Mouse (Mus musculus): ENCODE data around the gene Gm13089. TPM values are rescaled to one million over a fixed set of nuclear protein-coding genes. Genes with fewer than 3 reads are reported as not detected.
"Not testable (repeated sequence)": the region's sequence is repeated elsewhere in the genome, so short reads cannot be mapped to it uniquely, and the experiment has no call there.

Gene Gm13089
- total RNA-seq (2018; cell fraction: chromatin; rRNA removed) = not detected
- not detected for total RNA-seq (2018; cell fraction: cytosol; rRNA removed)
- not detected for total RNA-seq (2018; cell fraction: nucleus; rRNA removed)
- not detected in 3 replicates for polyA plus RNA-seq (2018)

DNA sequence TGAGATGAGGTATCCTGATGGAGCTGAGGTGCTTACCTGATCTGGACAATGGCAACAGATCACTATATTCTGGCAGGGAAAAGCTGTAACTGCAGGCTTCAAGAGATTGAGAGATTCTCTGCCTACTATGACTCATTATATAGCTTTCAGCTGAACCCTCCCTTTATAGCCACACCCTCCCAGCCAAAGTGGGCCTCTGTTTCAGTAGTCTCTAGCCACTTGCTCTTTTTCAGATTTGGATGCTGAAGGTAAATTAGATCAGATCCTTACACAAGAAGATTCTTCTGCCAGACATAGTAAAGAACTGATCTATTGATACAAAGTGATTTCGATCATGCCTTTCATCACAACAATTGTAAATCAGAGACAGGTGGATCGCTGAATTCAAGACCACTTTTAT, at the start of gene Gm13089:
TSS of gene Gm13089 (minus strand) at position 101 of the 400 bp plus-strand sequence.
- H3K4me3 ChIP-seq (ENCODE audit: inconsistent target) = no peak within 1 kb of the TSS
- no peaks in the 10 kb centered on the region for H3K36me3 ChIP-seq (ENCODE audit: inconsistent target)
- WGBS (ENCODE audit: missing documents) = 88% methylated on average over 2 of the region's 2 CpGs
- no peak within 1 kb of the TSS for H3K27ac ChIP-seq
- H3K79me2 ChIP-seq (ENCODE audit: inconsistent target) = no peaks in the 10 kb centered on the region

DNA sequence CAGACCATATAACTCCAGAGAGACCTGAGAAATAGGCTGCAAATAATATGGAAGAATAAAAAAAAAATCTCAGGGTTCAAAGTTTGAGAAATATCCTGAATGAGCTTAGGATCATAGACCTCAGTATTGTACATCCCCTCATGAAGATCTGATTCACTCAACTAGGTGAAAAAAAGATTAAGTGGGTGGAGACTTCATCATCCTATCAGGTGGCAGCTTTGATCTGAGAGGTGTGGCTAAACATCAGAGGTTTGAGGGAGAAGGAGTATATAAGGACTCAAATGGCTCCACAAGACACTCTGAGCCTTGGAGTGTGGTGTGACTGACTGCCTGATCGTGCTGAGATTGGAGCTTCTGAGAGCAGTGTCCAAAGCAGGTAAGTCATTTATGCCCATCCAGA, 16.6 kb upstream of the Gm13089 start, which contains the start of gene Gm13078:
TSS of gene Gm13078 (plus strand) at position 301 of the 400 bp plus-strand sequence.
- Histone ChIP-seq H3K79me2 (ENCODE audit: inconsistent target) (no peaks in the 10 kb centered on the region), H3K27ac (no peak within 1 kb of the TSS), H3K36me3 (ENCODE audit: inconsistent target) (no peaks in the 10 kb centered on the region), H3K4me3 (ENCODE audit: inconsistent target) (no peak within 1 kb of the TSS)
- 93% methylated on average over 1 of the region's 1 CpGs for WGBS (ENCODE audit: missing documents)

DNA sequence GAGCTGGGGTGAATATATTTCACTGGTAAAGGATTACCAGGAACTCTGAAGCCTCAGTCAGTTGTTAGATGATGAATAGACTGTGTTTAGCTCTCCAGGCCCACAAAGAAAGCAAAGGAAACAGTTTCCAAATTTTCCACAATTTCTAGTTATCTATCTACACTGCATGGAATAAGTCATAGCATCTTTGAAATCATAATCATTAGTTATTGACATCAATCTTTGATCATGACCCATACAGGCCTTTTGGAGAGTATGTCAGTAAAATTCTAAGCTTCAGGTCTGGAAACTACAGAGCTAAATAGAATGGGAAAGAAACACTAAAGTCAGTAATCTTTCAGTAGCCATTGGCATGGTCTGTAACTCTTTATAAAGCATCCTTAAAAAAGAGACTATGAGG, 45.4 kb downstream of the Gm13089 start, which contains the start of gene Gm13088:
TSS of gene Gm13088 (minus strand) at position 101 of the 400 bp plus-strand sequence.
- not testable (repeated sequence) for H3K4me3 ChIP-seq (ENCODE audit: inconsistent target); H3K36me3 ChIP-seq (ENCODE audit: inconsistent target); H3K27ac ChIP-seq; H3K79me2 ChIP-seq (ENCODE audit: inconsistent target)

Other genes starting within 250 kb of the Gm13089 start
- gene Gm13043, start 191.4 kb downstream of the Gm13089 start, polyA plus RNA-seq (2018) = not detected in 3 replicates
- gene Gm13040, start 166.8 kb downstream of the Gm13089 start, polyA plus RNA-seq (2018) = not detected in 3 replicates
- gene BC080695, start 151.0 kb downstream of the Gm13089 start, polyA plus RNA-seq (2018) = not detected in 3 replicates
- gene Gm13057, start 151.0 kb downstream of the Gm13089 start, polyA plus RNA-seq (2018) = not detected in 3 replicates
- not detected in 3 replicates for gene Gm13083, start 87.7 kb downstream of the Gm13089 start, polyA plus RNA-seq (2018)
- gene Gm13088, start 45.5 kb downstream of the Gm13089 start, polyA plus RNA-seq (2018) = not detected in 3 replicates
- gene Gm13078, start 16.7 kb upstream of the Gm13089 start, polyA plus RNA-seq (2018) = not detected in 3 replicates
- not detected in 3 replicates for gene Gm13023, start 86.6 kb upstream of the Gm13089 start, polyA plus RNA-seq (2018)
- not detected in 3 replicates for gene Gm13084, start 113.4 kb upstream of the Gm13089 start, polyA plus RNA-seq (2018)
- not detected in 3 replicates for gene Gm13103, start 143.8 kb upstream of the Gm13089 start, polyA plus RNA-seq (2018)
- gene Pramef6, start 197.7 kb upstream of the Gm13089 start, polyA plus RNA-seq (2018) = not detected in 3 replicates
- gene Pramef25, start 248.3 kb upstream of the Gm13089 start, polyA plus RNA-seq (2018) = not detected in 3 replicates

Data from macrophage (primary cell).